Mouse (Mus musculus): ENCODE measurements around the gene Pinlyp.
A peak's percentile ranks its signal among the peaks of the same experiment; 100 is the strongest.

Gene Pinlyp

GRCm38 (mm10) chr7:24563191-24563836 is 17.4 kb upstream of the Pinlyp start:
- no peak for DNase-seq (ENCODE audit: low read depth, low spot score)

DNA sequence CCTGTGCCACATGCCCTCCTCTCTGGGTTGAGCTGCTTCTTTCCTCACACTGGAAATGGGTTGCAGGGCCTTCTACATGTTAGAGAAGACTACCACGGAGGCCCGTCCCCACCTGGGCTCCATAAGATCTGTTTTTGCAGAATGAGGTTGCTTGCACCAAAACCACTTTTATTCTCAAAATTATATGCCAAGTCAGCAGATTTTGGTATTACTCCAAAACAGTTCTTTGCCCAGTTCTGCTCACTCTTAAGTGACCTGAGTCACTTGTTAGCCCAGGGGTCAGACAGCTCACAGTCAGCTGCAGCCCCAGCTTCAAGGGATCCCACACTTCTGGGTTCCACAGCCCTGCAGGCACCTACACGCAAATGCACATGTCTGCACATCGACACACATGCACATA is 15.5 kb upstream of the Pinlyp start:
- DNase-seq (ENCODE audit: low read depth, low spot score): no peak

- DNase-seq (ENCODE audit: low read depth, low spot score): no peak
Measured at GRCm38 (mm10) chr7:24555786-24556185, 9.9 kb upstream of the Pinlyp start.

DNA sequence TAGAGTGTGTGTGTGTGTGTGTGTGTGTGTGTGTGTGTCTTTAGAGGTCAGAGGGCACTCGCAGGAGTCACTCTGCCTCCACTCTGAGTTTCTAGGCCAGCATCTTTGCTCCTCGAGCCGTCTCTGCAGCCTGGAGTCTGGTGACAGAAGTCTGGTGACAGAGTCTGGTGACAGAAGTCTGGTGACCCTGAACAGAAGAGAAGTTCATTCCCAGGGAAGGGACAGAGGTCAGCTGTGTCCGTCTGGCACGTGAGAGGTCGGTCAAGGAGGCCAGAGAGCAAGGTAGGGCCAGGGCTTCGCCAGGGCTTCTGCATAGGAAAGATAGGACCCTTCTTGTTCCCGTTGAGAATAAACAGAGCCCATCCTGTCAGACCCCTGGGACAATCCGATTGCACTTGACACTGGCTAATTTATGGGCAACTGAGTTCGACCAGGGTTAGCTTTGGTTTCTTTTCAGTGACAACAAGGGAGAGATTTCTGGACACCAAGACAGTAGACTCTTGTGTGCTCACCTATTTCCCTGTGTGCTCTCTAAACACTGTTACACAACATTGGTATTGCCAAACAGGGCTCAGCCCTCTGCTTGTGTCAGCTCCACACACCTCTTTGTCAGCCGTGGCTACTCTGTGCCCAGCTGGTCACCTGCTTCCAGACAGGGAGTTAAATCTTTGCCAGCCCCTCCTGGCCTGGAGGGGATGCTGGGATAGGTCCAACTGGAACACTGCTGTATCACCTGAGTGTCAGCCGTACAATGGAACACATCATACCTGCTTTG is 6.3 kb upstream of the Pinlyp start:
- no peak for DNase-seq (ENCODE audit: low read depth, low spot score)

- DNase-seq (ENCODE audit: low read depth, low spot score): no peak
Measured at GRCm38 (mm10) chr7:24547534-24548036, 1.7 kb upstream of the Pinlyp start.

DNA sequence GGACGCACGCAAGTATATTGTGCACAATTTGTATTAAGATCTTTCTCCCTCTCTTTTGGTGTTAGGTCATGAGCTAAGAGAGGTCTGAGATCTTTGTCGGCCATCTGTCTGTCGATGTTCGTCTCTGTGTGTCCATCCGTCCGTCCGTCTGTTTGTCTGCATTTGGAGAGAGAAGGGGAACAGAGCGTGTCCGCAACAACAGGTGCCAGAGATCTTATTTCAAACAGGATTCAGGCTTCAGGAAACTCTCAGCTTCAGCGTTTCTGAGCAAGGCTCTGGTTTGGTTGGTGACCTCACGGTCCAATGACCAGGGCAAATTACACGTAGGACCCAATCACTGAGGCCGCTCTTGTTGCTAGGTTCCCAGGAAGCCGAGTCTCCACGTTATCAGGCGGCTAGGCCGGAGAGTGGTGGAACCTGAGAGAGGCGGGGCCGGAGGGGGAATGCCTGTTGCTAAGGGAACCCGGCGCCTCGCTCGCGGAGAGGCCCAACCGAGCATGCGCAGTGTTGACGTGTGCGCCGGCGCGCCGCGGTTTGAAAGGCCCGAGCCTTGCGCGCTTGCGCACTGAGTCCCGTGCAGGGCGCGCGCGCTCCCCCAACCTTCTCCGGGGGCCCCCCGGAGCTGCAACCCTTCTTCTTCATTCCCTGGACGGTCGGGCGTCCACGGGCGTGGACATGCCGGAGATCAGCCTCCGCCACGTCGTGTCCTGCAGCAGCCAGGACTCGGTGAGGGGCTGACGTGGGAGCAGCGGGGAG is 894 bp upstream of the Pinlyp start:
- peak; percentile 99 for DNase-seq (ENCODE audit: low read depth, low spot score)

GRCm38 (mm10) chr7:24544506-24544905 is 1.4 kb downstream of the Pinlyp start:
- no peak for DNase-seq (ENCODE audit: low read depth, low spot score)

DNA sequence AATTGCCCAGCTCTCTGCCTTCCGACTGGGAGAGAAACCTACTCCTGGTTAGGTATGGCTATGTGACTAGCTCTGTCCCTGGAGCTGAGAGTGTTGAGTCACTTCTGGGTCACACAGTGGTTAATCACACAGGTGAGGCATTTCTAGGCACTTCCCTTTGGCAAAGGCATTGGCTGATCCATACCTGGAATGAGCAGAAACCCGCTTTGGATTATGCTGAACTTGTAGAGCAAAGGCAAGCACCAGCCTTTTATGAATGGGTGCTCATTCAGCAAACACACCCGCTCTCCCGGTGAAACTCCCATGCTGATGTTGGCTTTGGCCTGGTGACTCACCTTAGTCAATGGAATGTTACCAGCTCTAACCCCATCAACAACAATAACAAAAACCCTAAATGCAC is 6.2 kb downstream of the Pinlyp start:
- no peak for DNase-seq (ENCODE audit: low read depth, low spot score)

DNA sequence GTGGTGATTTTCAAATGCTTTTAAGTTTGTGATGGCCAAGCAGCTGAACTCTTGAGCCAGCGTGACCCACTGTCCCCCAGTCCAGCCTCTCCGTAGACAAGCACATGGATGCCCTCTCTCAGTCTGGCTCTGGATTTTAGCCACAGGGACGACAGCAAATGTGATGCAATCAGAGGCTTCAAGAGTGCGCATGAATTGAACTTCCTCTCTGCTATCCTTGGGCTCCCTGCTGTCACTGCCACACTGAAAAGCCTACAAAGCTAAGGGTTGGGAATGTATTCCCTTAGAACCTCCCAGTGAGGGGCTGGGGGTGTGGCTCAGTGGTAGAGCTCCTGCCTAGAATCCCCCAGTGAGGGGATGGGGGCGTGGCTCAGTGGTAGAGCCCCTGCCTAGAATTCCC is 7.2 kb downstream of the Pinlyp start:
- DNase-seq (ENCODE audit: low read depth, low spot score): no peak

- DNase-seq (ENCODE audit: low read depth, low spot score): no peak
Measured at GRCm38 (mm10) chr7:24538154-24538553, 7.8 kb downstream of the Pinlyp start.

DNA sequence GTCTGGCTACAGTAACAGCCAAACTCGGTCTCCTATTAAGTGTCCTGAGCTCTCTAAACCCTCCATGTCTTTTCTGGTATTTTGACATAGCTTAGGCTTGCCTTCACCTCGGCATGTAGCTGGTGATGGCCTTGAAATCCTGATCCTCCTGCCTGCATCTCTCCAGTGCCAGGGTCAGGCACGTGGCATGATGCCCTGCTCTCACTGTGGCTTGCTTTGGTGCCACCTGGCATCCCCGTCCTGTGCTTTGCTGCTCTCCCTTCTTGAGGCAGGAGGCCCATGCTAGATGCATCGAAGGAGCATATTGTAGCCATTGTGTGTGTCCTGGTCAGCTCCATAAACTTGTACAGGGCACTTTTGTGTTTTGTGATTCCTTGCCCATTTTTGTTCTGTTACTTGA is 8.3 kb downstream of the Pinlyp start:
- DNase-seq (ENCODE audit: low read depth, low spot score): no peak

DNA sequence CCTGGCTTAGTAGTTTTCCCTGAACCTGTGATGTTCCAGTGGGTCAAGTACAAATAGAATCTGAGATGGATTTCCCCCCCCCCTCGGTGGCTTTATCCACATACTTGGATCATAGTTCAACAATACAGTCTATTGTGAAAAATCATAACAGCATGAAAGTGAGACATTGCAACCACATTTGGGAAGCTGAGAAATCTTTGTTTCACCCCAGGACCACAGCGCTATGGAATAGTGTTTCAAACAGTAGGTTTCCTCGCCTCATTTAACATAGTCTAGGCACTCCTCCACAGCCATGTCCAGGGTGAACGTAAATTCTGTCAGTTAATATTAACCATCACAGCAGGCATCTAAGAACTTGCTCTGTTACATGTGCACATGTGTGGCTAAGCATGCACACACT is 8.8 kb downstream of the Pinlyp start:
- no peak for DNase-seq (ENCODE audit: low read depth, low spot score)

GRCm38 (mm10) chr7:24534301-24534700 is 11.6 kb downstream of the Pinlyp start:
- DNase-seq (ENCODE audit: low read depth, low spot score): no peak

GRCm38 (mm10) chr7:24533806-24534205 is 12.1 kb downstream of the Pinlyp start:
- DNase-seq (ENCODE audit: low read depth, low spot score): no peak

DNA sequence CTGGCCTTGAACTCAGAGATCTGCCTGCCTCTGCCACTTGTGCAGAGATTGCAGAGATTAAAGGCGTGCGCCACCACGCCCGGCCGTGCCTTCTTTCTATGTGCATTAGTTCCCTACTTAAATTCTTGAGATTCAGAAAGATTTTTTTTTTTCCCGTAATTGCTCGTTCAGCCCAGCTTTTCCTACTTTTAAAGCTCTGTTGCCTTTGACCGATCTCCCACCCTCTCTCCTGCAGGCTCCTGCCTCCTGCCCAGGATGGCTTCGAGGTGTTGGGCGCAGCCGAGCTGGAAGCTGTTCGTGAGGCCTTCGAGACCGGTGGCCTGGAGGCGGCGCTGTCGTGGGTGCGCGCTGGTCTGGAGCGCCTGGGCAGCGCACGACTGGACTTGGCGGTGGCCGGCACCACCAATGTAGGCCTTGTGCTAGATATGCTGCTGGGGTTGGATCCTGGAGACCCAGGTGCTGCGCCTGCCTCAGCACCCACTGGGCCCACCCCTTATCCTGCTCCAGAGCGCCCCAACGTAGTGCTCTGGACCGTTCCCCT is 12.8 kb downstream of the Pinlyp start:
- no peak for DNase-seq (ENCODE audit: low read depth, low spot score)

- peak; percentile 79 for DNase-seq (ENCODE audit: low read depth, low spot score)
Measured at GRCm38 (mm10) chr7:24531211-24531971, 14.5 kb downstream of the Pinlyp start.

DNA sequence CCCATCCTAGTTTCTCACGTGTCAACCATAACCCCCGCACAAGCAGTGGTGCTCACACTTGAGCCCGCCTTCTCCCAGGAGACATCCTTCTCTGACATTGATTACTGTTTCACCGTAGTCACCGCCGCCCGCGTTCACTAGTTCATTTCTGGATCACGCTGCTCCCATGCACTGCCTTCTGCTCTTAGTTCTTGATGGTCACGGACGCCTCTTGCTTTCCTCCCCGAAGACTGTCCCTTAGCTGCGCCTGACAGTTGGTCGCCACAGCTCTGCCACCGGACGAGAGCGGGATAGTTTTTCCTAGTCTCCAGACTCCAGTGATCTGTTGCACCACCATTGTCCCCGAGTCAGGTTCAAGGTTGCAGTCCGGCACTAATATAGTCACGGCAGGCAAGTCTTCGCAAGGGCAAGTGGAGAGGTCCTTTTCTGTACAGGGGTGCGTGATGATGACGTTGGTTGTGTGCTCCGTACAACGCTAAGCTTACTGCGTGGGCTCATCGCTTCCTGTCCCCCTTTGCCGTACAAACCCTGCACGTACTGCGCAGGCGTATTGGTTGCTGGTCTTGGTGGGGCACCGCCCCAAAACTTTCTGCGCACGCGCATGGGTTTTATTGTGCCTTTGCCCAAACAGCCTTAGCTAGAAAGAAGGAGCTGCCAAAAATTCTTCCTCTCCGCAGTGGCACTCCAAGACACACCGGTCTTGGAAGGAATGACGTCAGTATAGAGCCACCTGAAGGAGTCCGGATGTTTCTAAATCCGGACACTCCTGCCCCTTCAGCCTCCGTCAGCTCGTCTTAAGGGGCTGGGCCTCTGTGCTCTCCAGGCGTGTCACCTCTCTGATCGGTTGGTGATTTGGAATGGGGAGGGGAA is 15.6 kb downstream of the Pinlyp start, which contains the start of gene Irgq:
Irgq (plus strand) TSS at position 628 of the 870 bp plus-strand sequence.
- peak; percentile 99 for DNase-seq (ENCODE audit: low read depth, low spot score)

DNA sequence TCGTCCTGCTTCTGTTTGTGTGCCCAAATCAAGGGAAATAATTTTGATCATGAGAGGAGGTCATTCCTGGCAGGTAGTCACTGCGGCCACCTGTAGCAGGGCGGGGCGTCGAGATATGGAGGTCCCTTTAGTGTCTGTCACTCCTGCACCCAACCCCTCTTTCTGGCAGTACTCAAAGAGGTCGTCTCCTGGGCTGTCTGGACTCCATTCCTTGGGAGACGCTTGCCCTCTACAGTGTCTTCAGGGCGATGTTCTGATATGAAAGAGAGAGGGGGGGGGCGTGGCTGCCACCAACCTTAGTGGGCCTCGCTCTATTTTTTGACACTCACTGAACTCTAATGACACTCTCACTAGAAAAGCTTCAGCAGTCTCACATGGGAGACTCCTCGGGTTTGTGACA is 16.3 kb downstream of the Pinlyp start:
- DNase-seq (ENCODE audit: low read depth, low spot score): no peak

GRCm38 (mm10) chr7:24528861-24529260 is 17.1 kb downstream of the Pinlyp start:
- no peak for DNase-seq (ENCODE audit: low read depth, low spot score)

GRCm38 (mm10) chr7:24525686-24526420 is 20.1 kb downstream of the Pinlyp start:
- no peak for DNase-seq (ENCODE audit: low read depth, low spot score)

Data from mesoderm, embryonic 11.5 days (tissue).